Mouse (Mus musculus): ENCODE results near the gene Pkp4.

Gene Pkp4

GRCm38 (mm10) chr2:59160605-59160963 lies at the start of gene Pkp4, which contains the start of gene Ccdc148:
Pkp4 (plus strand) TSS chr2:59160850.
Ccdc148 (minus strand) TSS chr2:59160683.
- peak; percentile 46 to 74 for DNase-seq (ENCODE audit: low read depth in 1 of 2, low spot score in 2 of 2)

GRCm38 (mm10) chr2:59129023-59129422 lies 31.6 kb upstream of the Pkp4 start:
- no peak for DNase-seq (ENCODE audit: low read depth in 1 of 2, low spot score in 2 of 2)

DNA sequence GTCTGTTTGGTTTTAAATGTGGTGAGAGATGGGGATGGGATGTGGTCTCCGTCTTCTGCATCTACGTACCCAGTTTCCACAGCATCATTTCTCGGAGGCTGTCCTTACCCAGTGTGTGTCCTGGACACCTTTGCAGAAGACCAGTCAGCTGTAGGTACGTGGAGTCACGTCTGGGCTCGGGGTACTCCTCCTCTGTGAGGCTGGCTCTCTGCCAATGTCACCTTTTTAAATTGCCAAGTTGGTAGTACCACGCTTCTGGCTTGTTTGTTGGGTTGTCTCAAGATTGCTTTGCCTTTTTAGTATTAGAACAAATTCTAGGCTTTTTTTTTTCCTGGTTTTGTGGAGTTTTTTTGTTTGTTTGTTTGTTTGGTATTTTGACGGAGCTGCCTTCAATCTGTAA lies 30.8 kb upstream of the Pkp4 start:
- DNase-seq (ENCODE audit: low read depth in 1 of 2, low spot score in 2 of 2): no peak

GRCm38 (mm10) chr2:59131044-59131443 lies 29.6 kb upstream of the Pkp4 start:
- no peak for DNase-seq (ENCODE audit: low read depth in 1 of 2, low spot score in 2 of 2)

GRCm38 (mm10) chr2:59155428-59155827 lies 5.2 kb upstream of the Pkp4 start:
- DNase-seq (ENCODE audit: low read depth in 1 of 2, low spot score in 2 of 2): no peak

DNA sequence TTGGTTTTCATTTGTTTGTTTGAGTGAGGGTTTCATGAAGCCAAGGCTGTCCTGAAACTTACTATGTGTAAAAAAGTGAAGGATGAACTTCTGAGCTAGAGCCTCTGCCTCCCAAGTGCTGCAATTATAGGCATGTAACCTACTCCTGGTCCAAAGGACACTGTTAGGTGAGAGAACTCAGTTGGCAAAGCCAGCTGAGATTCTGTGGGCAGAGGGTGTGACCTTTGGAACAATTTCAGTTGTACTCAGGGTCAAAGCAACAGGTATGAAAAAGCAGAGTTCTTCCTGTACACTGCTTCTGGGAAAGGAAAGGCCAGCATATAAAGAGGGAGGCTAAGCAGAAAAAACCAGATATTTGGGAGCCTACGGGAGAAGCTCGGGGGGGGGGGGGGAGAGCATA lies 2.5 kb upstream of the Pkp4 start:
- DNase-seq (ENCODE audit: low read depth in 1 of 2, low spot score in 2 of 2): no peak

GRCm38 (mm10) chr2:59159961-59160604 lies 567 bp upstream of the Pkp4 start:
- no peak for DNase-seq (ENCODE audit: low read depth in 1 of 2, low spot score in 2 of 2)

DNA sequence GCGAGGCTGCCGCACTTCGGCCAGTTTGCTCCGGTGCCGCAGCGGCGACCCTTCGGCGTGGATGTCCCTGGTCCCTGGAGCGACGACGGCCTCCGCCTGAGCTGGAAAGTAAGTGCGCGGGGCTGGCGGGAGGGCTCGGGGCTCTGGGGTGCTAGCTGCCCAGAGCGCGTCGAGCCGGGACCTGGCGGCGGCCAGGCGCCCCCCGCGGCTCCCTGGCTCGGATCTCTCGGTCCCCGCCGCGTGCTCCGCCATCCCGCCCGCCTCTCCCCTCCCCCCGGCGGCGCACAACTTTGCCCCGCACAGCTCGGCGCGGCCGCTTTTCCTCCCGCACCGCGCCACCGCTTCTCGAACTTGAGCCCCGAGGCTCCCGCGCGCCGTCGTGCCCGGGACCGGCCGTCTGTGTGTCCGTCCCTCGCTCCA lies 381 bp downstream of the Pkp4 start:
- DNase-seq (ENCODE audit: low read depth in 1 of 2, low spot score in 2 of 2): no peak

- DNase-seq (ENCODE audit: low read depth in 1 of 2, low spot score in 2 of 2): peak in 1 of 2 experiments; percentile 6
These were observed 1.0 kb downstream of the Pkp4 start for GRCm38 (mm10) chr2:59161441-59162284.

GRCm38 (mm10) chr2:59162285-59162600 lies 1.6 kb downstream of the Pkp4 start:
- DNase-seq (ENCODE audit: low read depth in 1 of 2, low spot score in 2 of 2): no peak

DNA sequence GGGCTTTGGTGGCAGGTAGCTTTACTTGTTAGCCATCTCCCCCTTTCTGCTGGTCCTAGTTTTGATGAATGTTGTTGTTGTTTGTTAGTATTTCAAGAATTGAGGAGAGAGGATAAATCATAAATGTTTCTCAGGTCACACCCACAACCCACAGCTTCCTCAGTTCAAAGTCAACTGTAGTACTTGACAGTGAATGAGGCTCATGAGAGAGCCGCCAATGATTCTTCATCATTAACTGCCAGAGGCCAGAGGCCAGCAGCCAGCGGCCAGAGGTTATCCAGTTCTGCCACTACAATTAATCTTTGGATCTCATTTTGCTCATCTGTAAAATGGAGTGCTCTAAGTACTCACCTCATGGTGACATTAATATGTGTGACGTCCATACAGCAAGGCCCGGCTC lies 6.3 kb downstream of the Pkp4 start:
- DNase-seq (ENCODE audit: low read depth in 1 of 2, low spot score in 2 of 2): no peak

DNA sequence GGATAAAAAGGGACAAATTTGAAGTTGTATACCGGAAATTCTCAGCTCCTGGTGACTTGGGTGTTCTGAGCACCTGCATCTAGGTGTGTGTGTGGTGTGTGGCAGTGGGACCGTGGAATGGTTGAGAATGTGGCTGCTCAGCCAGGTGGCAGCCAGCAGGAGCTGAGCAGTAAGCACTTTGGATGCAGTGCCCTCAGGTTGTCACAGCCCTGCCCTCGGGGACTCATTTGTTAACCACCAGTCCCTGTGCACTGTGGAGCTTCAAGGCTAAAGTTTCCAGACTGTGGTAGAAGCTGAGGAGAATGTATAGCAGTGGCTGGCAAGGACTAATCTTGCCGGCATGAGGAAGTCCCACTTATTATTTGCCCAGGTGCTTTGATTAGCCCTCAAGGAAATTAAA lies 7.2 kb downstream of the Pkp4 start:
- DNase-seq (ENCODE audit: low read depth in 1 of 2, low spot score in 2 of 2): no peak

- DNase-seq (ENCODE audit: low read depth in 1 of 2, low spot score in 2 of 2): no peak
These were observed 9.0 kb downstream of the Pkp4 start for GRCm38 (mm10) chr2:59169572-59170207.

- DNase-seq (ENCODE audit: low read depth in 1 of 2, low spot score in 2 of 2): no peak
These were observed 9.5 kb downstream of the Pkp4 start for GRCm38 (mm10) chr2:59170208-59170589.

GRCm38 (mm10) chr2:59170593-59170992 lies 9.9 kb downstream of the Pkp4 start:
- no peak for DNase-seq (ENCODE audit: low read depth in 1 of 2, low spot score in 2 of 2)

DNA sequence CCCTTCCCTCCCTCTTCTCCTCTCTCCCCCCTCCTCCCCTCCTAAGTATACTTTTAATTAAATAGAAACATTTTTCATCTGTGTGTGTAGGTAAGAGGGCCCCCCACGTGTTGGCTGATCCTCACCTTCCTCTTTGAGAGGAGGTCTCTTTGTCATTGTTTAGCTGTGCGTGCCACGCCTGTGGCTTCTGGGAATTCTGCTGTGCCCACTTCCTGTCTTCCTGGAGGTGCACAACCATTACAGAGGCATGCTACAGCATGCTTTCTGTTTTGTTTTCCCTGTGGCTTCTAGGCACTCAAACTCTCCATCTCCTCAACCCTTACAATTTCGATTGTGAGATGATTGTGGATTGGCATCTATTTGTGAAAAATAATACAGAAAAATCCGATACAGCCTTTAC lies 10.9 kb downstream of the Pkp4 start:
- no peak for DNase-seq (ENCODE audit: low read depth in 1 of 2, low spot score in 2 of 2)

GRCm38 (mm10) chr2:59175926-59176325 lies 15.3 kb downstream of the Pkp4 start:
- no peak for DNase-seq (ENCODE audit: low read depth in 1 of 2, low spot score in 2 of 2)

- no peak for DNase-seq (ENCODE audit: low read depth in 1 of 2, low spot score in 2 of 2)
These were observed 17.5 kb downstream of the Pkp4 start for GRCm38 (mm10) chr2:59178191-59178590.

GRCm38 (mm10) chr2:59178960-59179359 lies 18.3 kb downstream of the Pkp4 start:
- no peak for DNase-seq (ENCODE audit: low read depth in 1 of 2, low spot score in 2 of 2)

DNA sequence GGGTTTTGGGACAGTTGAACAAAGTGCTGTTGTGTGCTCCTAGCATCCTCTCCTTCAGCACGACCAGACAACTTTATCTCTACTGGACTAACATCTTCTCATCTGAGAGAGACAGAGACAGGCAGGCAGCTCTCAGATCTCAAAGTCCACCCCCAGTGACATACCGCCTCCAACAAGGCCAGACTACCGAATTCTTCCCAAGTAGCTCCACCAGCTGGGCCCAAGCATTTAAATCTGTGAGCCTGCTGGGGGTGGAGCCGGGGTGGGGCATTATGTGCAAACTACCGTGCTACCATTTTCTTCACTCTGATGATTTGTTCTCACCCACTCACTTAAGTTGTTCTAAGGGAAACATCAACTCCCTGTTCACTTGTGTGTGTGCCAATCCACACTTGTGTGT lies 18.8 kb downstream of the Pkp4 start:
- no peak for DNase-seq (ENCODE audit: low read depth in 1 of 2, low spot score in 2 of 2)

GRCm38 (mm10) chr2:59181321-59182113 lies 20.9 kb downstream of the Pkp4 start:
- no peak for DNase-seq (ENCODE audit: low read depth in 1 of 2, low spot score in 2 of 2)

DNA sequence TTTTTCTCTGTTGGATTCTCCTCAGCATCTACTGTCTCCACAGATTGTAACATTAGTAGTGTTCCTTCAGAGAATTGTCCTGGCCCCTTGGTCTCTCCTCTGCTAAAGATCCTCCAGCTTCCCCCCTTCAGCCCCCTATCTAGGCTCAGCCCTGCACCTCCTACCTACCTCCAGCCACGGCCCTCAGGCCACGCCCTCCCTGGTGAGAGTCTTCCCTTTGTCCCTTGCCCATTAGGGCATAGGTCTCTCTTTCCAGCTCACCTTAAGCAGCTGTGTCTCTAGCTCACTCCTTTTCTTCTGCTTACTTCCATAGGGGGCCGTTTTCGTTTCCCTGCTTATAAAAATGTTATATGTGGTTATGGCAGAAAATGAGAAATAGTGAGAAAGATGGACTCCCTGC lies 22.9 kb downstream of the Pkp4 start:
- no peak for DNase-seq (ENCODE audit: low read depth in 1 of 2, low spot score in 2 of 2)

Measured in monocyte, adult 2 months (primary cell).